Mouse (Mus musculus) kidney, postnatal 25 days (tissue): ENCODE measurements around the gene Pkd1l2.

Experiments
- DNase-seq, 2 experiments: peaks; one replicate each; pipeline ENCODE4 v3.0.0; 2021; ENCODE audit warnings: mixed read lengths in 2 of 2

Pkd1l2 gene

GRCm38 (mm10) chr8:117082399-117082872, at the start of gene Pkd1l2:
Gene Pkd1l2, minus strand, starts transcription at chr8:117082449.
- DNase-seq, result no peak

- no peak for DNase-seq
These were observed 44.8 kb upstream of the Pkd1l2 start for GRCm38 (mm10) chr8:117127063-117127462.

GRCm38 (mm10) chr8:117126411-117126810, 44.2 kb upstream of the Pkd1l2 start:
- no peak for DNase-seq

GRCm38 (mm10) chr8:117125854-117126253, 43.6 kb upstream of the Pkd1l2 start:
- no peak for DNase-seq

- peak; percentile 4 to 69 for DNase-seq
These were observed 41.8 kb upstream of the Pkd1l2 start for GRCm38 (mm10) chr8:117123850-117124633.

GRCm38 (mm10) chr8:117121277-117121676, 39.0 kb upstream of the Pkd1l2 start:
- DNase-seq, result no peak

- no peak for DNase-seq
These were observed 36.2 kb upstream of the Pkd1l2 start for GRCm38 (mm10) chr8:117118409-117118808.

- no peak for DNase-seq
These were observed 34.3 kb upstream of the Pkd1l2 start for GRCm38 (mm10) chr8:117116534-117116933.

GRCm38 (mm10) chr8:117115676-117116446, 33.6 kb upstream of the Pkd1l2 start:
- DNase-seq, result peak; percentile 44 to 67

GRCm38 (mm10) chr8:117115094-117115493, 32.8 kb upstream of the Pkd1l2 start:
- DNase-seq, result no peak

- no peak for DNase-seq
These were observed 30.0 kb upstream of the Pkd1l2 start for GRCm38 (mm10) chr8:117112261-117112660.

- no peak for DNase-seq
These were observed 29.4 kb upstream of the Pkd1l2 start for GRCm38 (mm10) chr8:117111641-117112040.

GRCm38 (mm10) chr8:117109801-117110390, 27.6 kb upstream of the Pkd1l2 start:
- DNase-seq, result peak; percentile 79 to 91

- no peak for DNase-seq
These were observed 26.9 kb upstream of the Pkd1l2 start for GRCm38 (mm10) chr8:117109018-117109711.

- peak; percentile 68 to 85 for DNase-seq
These were observed 25.3 kb upstream of the Pkd1l2 start for GRCm38 (mm10) chr8:117107533-117107932.

- no peak for DNase-seq
These were observed 15.4 kb upstream of the Pkd1l2 start for GRCm38 (mm10) chr8:117097564-117098191.

GRCm38 (mm10) chr8:117097051-117097563, 14.9 kb upstream of the Pkd1l2 start:
- DNase-seq, result no peak

GRCm38 (mm10) chr8:117095647-117096046, 13.4 kb upstream of the Pkd1l2 start, which contains the start of gene Bco1:
Gene Bco1, plus strand, starts transcription at chr8:117095854.
- peak; percentile 64 to 80 for DNase-seq

- DNase-seq, result no peak
These were observed 11.8 kb upstream of the Pkd1l2 start for GRCm38 (mm10) chr8:117094053-117094452.

- no peak for DNase-seq
These were observed 7.6 kb upstream of the Pkd1l2 start for GRCm38 (mm10) chr8:117089802-117090201.

GRCm38 (mm10) chr8:117087036-117087435, 4.8 kb upstream of the Pkd1l2 start:
- DNase-seq, result no peak

- peak; percentile 20 to 48 for DNase-seq
These were observed 3.3 kb upstream of the Pkd1l2 start for GRCm38 (mm10) chr8:117085521-117085920.
